Mouse (Mus musculus) hindbrain, embryonic 10.5 days (tissue): ENCODE data around the gene Itih2. TPM values are rescaled to one million over a fixed set of nuclear protein-coding genes. Genes with fewer than 3 reads are reported as not detected.

Experiments used
- DNase-seq: peaks from one replicate; pipeline ENCODE4 v3.0.0-alpha.2; 2017; ENCODE audit warnings: low spot score
- H3K27ac ChIP-seq: fragments of 300-500 bp; sonication (generic); 2 replicates; pipeline ENCODE4 v1.5.1; 2016; ENCODE audit warnings: mild to moderate bottlenecking, moderate library complexity
- H3K27me3 ChIP-seq: fragments of 300-500 bp; sonication (generic); 2 replicates; pipeline ENCODE4 v1.6.1; 2016; ENCODE audit warnings: mild to moderate bottlenecking; ENCODE audit not compliant: poor library complexity, insufficient read depth, severe bottlenecking
- H3K36me3 ChIP-seq: fragments of 300-500 bp; sonication (generic); 2 replicates; pipeline ENCODE4 v1.6.1; 2016; ENCODE audit warnings: mild to moderate bottlenecking, moderate library complexity
- H3K4me1 ChIP-seq: fragments of 300-500 bp; sonication (generic); replicated peaks from 2 replicates; pipeline ENCODE4 v1.6.1; 2016; ENCODE audit warnings: mild to moderate bottlenecking
- H3K4me3 ChIP-seq: fragments of 300-500 bp; sonication (generic); 2 replicates; pipeline ENCODE4 v1.5.1; 2016; ENCODE audit warnings: mild to moderate bottlenecking, moderate library complexity
- H3K9me3 ChIP-seq: fragments of 300-500 bp; sonication (generic); 2 replicates; pipeline ENCODE4 v1.6.1; 2016; ENCODE audit warnings: mild to moderate bottlenecking, moderate library complexity
- WGBS: fragments of 180-500 bp; shearing (Covaris S2); methylation state at CpG from one replicate; pipeline ENCODE4 v1.1.7; 2016; 5-methylcytosine and 5-hydroxymethylcytosine counted together
- polyA plus RNA-seq: library from polyadenylated mRNA; unstranded; fragments of >200 nt; fragmentation: Nextera tagmentation; extraction: Ambion mirVana; gene quantifications from 2 replicates; pipeline ENCODE4 v1.2.1, GENCODE M21; 2016

Itih2 gene
- polyA plus RNA-seq, 1 experiment from 2014 or later = 0.22 TPM

- Histone ChIP-seq H3K9me3 (no peaks in the 10 kb centered on the region), H3K4me3 (no peak overlapping the region), H3K36me3 (no peaks in the 10 kb centered on the region), H3K4me1 (no peaks in the 10 kb centered on the region), H3K27me3 (no peaks in the 10 kb centered on the region), H3K27ac (no peak overlapping the region)
- 75% methylated on average over 2 of the region's 2 CpGs for WGBS
- DNase-seq = no peak
These were observed 30.7 kb downstream of the Itih2 start for GRCm38 (mm10) chr2:10100471-10100870.

GRCm38 (mm10) chr2:10098598-10099215, 32.5 kb downstream of the Itih2 start:
- no peak overlapping the region for H3K27ac ChIP-seq
- H3K27me3 ChIP-seq = no peaks in the 10 kb centered on the region
- no peaks in the 10 kb centered on the region for H3K9me3 ChIP-seq
- 36% methylated on average over 9 of the region's 9 CpGs for WGBS
- H3K4me1 ChIP-seq = no peaks in the 10 kb centered on the region
- no peak overlapping the region for H3K4me3 ChIP-seq
- DNase-seq = peak; percentile 50
- peaks cover 8% of the 10 kb centered on the region for H3K36me3 ChIP-seq

GRCm38 (mm10) chr2:10094327-10095100, 36.7 kb downstream of the Itih2 start:
- Histone ChIP-seq H3K36me3 (peaks cover 50% of the 10 kb centered on the region), H3K4me3 (no peak overlapping the region), H3K27ac (no peak overlapping the region), H3K4me1 (no peaks in the 10 kb centered on the region), H3K27me3 (no peaks in the 10 kb centered on the region), H3K9me3 (no peaks in the 10 kb centered on the region)
- WGBS = 89% methylated on average over 14 of the region's 14 CpGs
- DNase-seq = no peak

GRCm38 (mm10) chr2:10087256-10087850, 43.8 kb downstream of the Itih2 start:
- no peaks in the 10 kb centered on the region for H3K9me3 ChIP-seq
- H3K4me1 ChIP-seq = no peaks in the 10 kb centered on the region
- WGBS = 91% methylated on average over 8 of the region's 8 CpGs
- peaks cover 98% of the 10 kb centered on the region for H3K36me3 ChIP-seq
- H3K4me3 ChIP-seq = no peak overlapping the region
- no peak for DNase-seq
- no peak overlapping the region for H3K27ac ChIP-seq
- H3K27me3 ChIP-seq = no peaks in the 10 kb centered on the region

- 82% methylated on average over 1 of the region's 1 CpGs for WGBS
- H3K27ac ChIP-seq = no peak overlapping the region
- no peaks in the 10 kb centered on the region for H3K27me3 ChIP-seq
- H3K4me1 ChIP-seq = peaks cover 25% of the 10 kb centered on the region
- no peaks in the 10 kb centered on the region for H3K9me3 ChIP-seq
- no peak for DNase-seq
- no peak overlapping the region for H3K4me3 ChIP-seq
- peaks cover 53% of the 10 kb centered on the region for H3K36me3 ChIP-seq
These were observed 48.5 kb downstream of the Itih2 start for GRCm38 (mm10) chr2:10082737-10083136.

GRCm38 (mm10) chr2:10081453-10082080, 49.6 kb downstream of the Itih2 start:
- WGBS = 89% methylated on average over 5 of the region's 5 CpGs
- Histone ChIP-seq H3K4me1 (peaks cover 25% of the 10 kb centered on the region), H3K27me3 (no peaks in the 10 kb centered on the region), H3K36me3 (peaks cover 41% of the 10 kb centered on the region), H3K9me3 (no peaks in the 10 kb centered on the region), H3K4me3 (peak overlapping the region; percentile 84), H3K27ac (no peak overlapping the region)
- no peak for DNase-seq

GRCm38 (mm10) chr2:10080310-10081010, 50.7 kb downstream of the Itih2 start, which contains the start of the genes Atp5c1 and Kin:
TSS of gene Atp5c1 (minus strand) at chr2:10080510.
TSS of gene Kin (plus strand) at chr2:10080593.
- peak within 1 kb of the TSS; percentile 96 for H3K27ac ChIP-seq
- DNase-seq = peak; percentile 98
- no peaks in the 10 kb centered on the region for H3K9me3 ChIP-seq
- H3K4me3 ChIP-seq = peak within 1 kb of the TSS; percentile 84
- no peaks in the 10 kb centered on the region for H3K27me3 ChIP-seq
- under 1% methylated on average over 61 of the region's 61 CpGs for WGBS
- H3K36me3 ChIP-seq = peaks cover 38% of the 10 kb centered on the region
- H3K4me1 ChIP-seq = peaks cover 25% of the 10 kb centered on the region

- Histone ChIP-seq H3K9me3 (no peaks in the 10 kb centered on the region), H3K4me3 (peak overlapping the region; percentile 84), H3K4me1 (peaks cover 29% of the 10 kb centered on the region), H3K27me3 (no peaks in the 10 kb centered on the region), H3K36me3 (peaks cover 38% of the 10 kb centered on the region), H3K27ac (peak overlapping the region; percentile 96)
- no peak for DNase-seq
- under 1% methylated on average over 28 of the region's 28 CpGs for WGBS
These were observed 51.4 kb downstream of the Itih2 start for GRCm38 (mm10) chr2:10079745-10080309.

GRCm38 (mm10) chr2:10076675-10077074, 54.5 kb downstream of the Itih2 start:
- no peaks in the 10 kb centered on the region for H3K27me3 ChIP-seq
- H3K27ac ChIP-seq = no peak overlapping the region
- peaks cover 30% of the 10 kb centered on the region for H3K4me1 ChIP-seq
- WGBS = 95% methylated on average over 8 of the region's 8 CpGs
- no peak for DNase-seq
- peaks cover 38% of the 10 kb centered on the region for H3K36me3 ChIP-seq
- no peaks in the 10 kb centered on the region for H3K9me3 ChIP-seq
- H3K4me3 ChIP-seq = no peak overlapping the region

- DNase-seq = no peak
- no peak overlapping the region for H3K27ac ChIP-seq
- peaks cover 44% of the 10 kb centered on the region for H3K36me3 ChIP-seq
- no peaks in the 10 kb centered on the region for H3K9me3 ChIP-seq
- H3K4me1 ChIP-seq = peaks cover 24% of the 10 kb centered on the region
- no peak overlapping the region for H3K4me3 ChIP-seq
- WGBS = 89% methylated on average over 7 of the region's 7 CpGs
- H3K27me3 ChIP-seq = no peaks in the 10 kb centered on the region
These were observed 56.7 kb downstream of the Itih2 start for GRCm38 (mm10) chr2:10074470-10074869.

- Histone ChIP-seq H3K27ac (no peak overlapping the region), H3K27me3 (no peaks in the 10 kb centered on the region), H3K9me3 (no peaks in the 10 kb centered on the region), H3K4me3 (no peak overlapping the region), H3K4me1 (0 out of 2 replicates have a peak, but pooled peaks cover 7% of the 10 kb centered on the region), H3K36me3 (peaks cover 70% of the 10 kb centered on the region)
- DNase-seq = no peak
- 90% methylated on average over 7 of the region's 7 CpGs for WGBS
These were observed 59.4 kb downstream of the Itih2 start for GRCm38 (mm10) chr2:10071751-10072150.

- DNase-seq = no peak
- Histone ChIP-seq H3K9me3 (no peaks in the 10 kb centered on the region), H3K4me3 (no peak overlapping the region), H3K27ac (no peak overlapping the region), H3K4me1 (no peaks in the 10 kb centered on the region), H3K36me3 (peaks cover 100% of the 10 kb centered on the region), H3K27me3 (no peaks in the 10 kb centered on the region)
- 93% methylated on average over 5 of the region's 5 CpGs for WGBS
These were observed 72.4 kb downstream of the Itih2 start for GRCm38 (mm10) chr2:10058836-10059235.
